Mouse (Mus musculus) cerebellum, adult 9-10 months (tissue): ENCODE results near the gene Lhfp.

Experiments used
- DNase-seq: peaks from one replicate; pipeline ENCODE4 v3.0.0; 2022

Gene Lhfp

DNA sequence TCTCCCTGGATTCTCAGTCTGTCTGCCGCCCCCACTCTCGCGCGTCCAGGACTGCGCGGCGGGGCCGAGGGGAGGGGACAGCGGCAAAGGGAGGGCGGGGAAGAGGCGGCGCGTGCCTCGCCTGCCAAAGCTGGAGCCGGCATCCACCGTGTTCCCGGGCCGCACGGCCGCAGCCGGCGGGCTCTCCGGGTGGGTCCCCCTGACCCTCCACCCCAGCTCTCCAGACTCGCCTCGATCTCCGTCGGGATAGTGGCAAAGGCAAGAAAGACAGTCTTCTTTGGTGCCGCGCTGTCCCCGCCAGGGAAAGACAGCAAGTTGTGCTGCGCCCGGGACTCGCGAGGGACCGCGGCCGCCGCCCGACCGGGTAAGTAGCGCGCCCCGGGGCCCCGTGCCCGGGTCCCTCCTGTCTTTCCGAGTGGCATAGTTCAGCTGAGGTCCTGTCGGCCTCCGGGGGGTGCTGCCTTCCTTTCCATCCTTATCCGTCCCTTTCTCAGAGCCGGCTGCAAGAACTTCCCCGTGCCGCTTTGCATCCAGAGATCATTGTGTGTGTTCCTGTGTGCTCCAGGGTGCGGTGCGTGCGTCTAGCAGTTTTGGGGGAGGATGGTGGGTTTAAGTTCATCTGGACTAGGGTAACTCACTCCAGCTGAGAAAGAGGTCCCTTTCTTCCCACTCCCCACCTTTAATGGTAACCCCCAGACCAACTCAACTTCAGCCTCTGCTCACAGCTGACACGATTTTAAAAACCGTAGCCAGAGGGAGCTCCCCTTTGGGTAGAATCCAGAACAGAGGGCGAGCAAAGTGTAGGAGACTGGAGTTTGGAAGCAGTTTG is at the start of gene Lhfp:
TSS of gene Lhfp (plus strand) at position 118 of the 829 bp plus-strand sequence.
- peak; percentile 71 for DNase-seq

DNA sequence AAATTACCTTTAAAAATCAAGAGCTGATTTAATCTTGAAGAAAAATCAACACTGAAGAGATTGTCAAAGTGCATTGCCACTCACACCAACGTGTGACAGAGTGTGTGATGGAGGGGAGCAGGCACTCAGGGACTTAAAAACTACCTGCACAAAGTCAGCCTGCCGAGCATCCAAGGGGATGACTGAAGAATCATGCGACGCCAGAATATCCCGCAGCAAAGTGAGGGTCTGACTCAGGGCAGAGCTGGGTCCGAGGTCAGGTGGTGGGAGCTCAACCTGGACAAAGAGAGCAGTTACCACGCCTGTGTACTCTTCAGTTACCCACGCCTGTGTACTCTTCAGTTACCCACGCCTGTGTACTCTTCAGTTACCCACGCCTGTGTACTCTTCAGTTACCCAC is 48.0 kb upstream of the Lhfp start:
- no peak for DNase-seq

DNA sequence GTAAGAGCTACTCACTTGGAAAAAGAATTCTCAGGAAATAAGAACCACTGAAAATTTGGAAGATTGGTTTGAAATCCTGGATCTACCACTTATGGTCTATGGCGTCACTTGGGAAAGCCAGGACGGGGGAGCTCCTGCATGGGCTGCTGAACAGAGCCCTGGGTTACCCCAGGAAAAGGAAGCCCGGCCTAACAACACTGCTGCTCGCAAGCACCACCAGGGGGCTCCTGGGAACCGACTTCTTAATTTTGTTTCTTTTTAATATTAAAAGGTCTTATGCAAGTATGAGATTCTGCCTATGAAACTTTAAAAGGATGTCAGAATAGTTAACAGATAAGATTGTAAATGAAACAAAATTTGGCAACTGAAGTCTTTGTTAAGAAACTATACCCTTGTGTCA is 46.7 kb upstream of the Lhfp start:
- no peak for DNase-seq

DNA sequence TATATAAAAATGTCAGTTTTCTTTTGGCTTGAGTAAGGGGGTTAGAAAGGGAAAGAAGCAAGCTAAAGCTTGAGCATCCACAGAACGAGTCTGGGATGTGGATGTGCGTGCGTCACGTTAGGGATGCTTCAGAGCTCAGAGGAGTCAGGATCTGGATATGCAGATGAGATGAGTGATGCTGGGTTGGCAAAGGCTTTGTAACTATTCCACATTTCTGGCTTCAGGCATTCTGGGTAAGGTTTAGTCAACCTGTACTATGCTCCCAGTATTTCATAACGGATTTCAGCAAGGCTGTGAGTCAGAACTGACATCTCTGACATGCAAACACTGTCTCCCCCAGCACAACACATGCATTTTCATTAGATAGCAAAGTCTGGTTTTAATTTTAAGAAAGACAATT is 44.7 kb upstream of the Lhfp start:
- DNase-seq: no peak

DNA sequence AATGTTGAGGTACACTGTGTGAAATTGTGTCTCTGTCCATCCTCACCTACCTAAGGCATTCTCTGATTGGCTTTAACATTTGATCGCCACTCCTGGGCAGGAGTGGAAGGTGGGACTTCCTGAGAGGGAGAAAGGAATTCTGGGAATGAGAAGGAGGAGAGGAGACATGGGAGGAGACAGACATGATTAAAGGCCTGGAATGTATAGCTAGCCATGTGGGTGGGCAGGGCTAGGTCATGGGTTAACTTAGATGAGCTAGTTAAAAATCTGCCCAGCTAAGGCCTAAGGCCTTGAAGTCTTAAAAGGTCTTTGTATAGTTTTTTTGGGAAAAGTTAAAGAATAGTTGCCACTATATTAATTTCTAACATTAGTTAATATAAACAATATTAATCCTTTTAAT is 43.9 kb upstream of the Lhfp start:
- DNase-seq: no peak

DNA sequence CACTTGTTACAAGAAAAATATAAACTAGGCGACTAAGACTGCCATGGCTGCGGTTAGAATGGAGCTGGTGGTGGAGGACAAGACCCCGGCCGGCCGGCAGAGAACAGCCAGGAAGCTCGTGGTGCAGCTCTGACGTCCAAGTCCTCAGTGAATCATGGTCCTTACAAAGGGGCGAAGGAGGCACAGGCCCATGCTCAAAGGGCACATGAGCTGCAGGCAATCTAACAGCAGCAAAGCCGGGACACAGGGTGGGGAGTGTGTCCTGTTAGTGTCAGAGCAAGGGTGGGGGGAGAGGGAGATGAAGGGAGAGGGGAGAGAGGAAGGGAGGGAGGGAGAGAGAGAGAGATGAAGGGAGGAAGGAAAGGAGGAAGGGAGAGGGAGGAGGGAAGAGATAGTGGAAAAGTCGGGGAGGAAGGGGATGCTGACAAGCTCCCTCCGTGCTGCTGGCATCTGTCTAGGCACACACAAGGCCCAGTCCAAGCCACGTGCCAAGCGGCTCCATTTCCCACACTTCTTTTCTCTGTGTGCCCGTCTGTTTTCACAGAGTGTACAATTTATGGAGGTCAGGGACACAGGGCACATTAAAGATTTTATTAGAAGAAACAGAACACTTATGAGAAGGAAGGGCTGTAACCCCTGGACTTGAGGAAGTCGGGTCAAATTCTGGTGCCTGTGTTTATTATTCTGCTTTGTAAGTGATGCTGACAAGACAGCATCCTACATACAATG is 42.1 kb upstream of the Lhfp start:
- DNase-seq: no peak

DNA sequence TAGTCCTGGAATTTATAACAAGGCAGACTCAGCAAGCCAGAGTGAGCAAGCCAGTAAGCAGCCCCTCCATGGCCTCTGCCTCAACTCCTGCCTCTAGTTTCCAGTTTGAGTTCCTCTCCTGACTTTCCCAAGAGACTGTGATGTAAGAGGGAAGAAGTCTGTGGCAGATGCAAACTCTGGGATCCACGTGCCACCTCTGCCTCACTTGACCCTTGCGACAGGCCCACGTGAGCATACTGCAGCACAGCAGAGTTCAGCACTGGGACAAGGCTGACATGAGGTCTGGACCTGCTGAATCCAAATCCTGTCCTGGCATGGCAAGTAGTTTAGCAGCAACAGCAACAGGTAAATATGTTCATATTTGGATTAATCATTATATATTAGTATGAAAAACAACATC is 41.3 kb upstream of the Lhfp start:
- DNase-seq: no peak

DNA sequence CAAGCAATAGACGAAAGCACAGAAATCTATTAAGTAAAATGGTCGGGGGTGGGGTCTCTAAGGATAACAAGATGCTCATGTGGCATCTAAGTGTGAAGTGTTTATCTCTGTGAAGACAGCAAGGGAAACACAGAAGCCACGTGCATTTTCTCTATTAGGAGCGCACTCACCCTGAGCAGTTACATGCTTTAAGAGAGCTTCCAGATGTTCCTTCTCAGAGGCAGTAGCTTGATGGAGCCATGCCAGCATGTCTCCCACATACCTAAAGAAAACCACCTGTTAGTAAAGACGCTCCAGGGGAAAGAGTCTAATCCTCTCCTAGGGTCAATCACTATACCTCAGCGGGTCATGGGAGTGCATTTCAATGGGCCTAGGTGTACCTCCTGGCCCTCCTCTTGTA is 39.3 kb upstream of the Lhfp start:
- DNase-seq: no peak

DNA sequence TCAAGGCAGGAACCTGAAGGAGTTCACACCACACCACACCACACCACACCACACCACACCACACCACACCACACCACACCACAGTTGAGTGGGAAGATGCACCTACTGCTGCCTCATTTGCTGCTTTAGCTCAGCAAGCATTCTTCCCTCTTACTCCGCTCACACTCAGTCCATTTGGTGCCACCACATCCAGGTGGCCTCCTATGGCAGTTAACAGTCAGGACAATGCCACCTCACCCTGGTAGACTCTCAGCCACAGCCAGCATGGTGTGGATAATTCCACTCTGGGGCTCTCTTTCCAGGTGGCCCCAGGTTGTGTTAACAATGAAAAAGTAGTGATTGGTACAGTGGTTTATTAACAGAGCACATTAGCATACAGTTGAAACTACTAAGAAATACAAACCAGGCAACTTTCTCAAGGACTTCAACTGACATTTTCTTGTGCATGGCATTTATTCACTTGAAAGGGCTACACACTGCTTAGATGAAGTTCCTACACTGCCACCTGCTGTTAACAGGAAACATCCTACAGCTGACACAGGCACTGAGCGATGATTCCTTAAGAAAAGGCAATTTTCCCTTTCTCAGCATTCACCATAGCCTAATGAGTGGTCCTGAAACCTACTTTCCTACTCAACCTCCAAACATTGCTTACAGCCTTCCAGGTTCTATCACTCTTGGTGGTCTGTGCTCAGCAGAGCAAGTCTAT is 36.8 kb upstream of the Lhfp start:
- no peak for DNase-seq

DNA sequence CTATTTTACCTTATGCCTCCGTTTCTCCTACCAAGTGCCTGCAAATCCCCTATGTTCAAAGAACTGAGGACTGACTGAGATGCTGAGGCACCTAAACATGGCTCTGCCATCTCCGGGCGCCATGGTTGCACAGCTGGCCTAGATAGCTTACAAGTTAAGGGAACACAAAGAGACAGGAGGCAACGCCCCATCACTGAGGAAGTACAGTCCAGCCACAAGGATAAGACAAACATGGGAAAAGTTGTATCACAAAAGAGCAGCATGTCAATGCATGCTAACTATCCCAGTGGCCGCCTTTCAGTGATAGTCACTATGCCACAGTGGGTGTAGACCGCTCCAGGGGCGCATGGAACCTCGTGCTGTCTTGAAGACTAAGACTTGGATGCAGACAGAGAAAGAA is 33.9 kb upstream of the Lhfp start:
- no peak for DNase-seq

DNA sequence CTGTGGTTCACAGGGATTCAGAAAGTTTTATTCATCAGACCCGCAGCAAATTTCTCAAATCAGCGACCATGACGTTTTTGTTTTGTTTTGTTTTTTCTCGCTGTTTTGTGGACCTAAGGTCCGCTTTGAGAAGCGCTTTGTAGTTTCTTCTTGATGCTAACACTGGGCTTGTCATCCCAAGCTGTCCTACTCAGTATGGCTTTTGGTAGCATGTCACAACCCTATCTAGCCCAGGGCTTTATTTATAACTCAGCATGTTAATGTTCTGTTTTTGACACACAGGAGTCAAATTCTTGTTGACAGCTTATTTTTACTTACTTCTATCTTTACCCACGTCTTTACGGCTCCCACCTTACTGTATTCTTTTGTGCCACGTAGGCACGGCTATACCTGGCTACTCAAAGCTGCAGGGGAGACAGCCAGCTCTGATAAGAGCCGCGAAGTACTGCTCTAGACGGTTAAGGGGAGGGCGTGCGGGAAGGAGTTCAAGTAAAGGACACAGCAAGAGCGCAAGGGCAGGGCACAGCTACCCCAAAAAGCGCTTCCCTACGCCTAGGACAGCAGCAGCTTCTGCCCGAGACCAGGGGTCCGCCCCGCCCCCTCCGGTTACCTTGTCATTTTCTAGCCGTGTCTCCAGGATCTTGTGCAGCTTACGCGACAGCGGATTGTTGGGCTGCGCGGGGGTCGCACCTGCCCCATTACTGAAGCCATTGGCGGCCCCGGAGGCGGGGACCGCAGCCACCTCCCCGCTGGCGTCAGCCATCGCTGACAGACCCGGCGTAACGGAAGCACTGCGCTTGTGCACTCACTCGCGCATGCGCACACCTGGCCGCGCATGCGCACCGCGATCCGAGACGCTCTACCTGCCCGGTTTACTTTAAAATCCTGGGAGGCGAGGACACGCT is 24.6 kb upstream of the Lhfp start, which contains the start of gene Cog6:
TSS of gene Cog6 (minus strand) at position 802 of the 905 bp plus-strand sequence.
- peak; percentile 89 for DNase-seq

DNA sequence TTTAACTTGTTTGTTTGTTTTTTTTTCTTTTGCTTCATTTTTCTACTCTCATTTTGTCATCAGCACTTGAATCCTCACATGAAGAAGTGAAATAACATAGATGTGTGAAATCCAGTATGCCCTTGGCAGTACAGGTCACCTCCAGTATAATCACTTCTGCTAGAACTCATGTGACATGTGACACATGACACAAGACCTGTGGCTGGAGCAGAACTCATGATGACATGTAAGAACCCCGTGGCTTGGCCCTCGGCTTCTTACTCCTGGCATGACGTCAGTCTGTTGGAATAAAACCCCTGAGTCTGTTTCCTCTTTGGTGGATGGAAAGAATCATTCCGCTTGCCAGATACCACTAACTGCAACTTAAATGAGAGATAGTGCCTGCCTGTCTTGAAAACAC is 14.0 kb upstream of the Lhfp start:
- no peak for DNase-seq

DNA sequence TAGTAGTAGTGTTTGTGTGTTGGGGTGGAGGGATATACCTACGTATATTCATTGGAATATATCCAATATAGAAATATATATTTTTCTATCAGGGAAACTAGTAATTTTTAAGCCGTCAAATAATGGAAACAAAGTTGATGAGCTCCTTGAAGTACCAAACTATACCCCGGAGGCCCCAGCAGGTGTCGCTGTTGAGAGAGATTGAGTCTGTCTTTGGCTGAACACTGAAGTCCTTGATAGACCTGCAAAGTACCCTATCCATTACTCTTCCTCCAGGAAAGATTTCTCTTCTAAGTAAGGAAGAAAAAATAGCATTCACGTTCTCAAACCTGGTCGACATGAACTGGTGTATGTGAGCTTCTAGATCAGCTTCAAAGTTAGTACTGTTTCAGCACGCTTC is 12.3 kb upstream of the Lhfp start:
- DNase-seq: peak; percentile 82

DNA sequence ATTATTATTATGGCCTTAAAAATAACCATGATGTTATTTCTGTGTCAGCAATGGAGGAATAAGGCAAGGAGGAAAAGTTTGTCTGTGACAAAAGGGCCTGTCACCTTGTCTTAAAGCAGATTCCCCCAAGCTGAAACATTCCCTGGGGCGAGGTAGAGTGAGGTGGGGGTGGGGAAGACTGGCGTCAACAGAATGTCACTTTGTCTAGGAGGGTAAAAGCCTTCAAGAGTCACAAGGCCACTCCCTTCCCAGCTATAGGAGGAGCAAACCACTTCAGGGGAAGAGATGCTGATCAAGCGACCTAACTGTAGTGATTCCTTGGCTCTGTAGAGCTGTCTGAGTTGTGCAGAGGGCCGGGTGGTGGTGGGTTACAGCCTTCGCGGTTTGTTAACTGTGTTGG is 9.7 kb upstream of the Lhfp start:
- no peak for DNase-seq

DNA sequence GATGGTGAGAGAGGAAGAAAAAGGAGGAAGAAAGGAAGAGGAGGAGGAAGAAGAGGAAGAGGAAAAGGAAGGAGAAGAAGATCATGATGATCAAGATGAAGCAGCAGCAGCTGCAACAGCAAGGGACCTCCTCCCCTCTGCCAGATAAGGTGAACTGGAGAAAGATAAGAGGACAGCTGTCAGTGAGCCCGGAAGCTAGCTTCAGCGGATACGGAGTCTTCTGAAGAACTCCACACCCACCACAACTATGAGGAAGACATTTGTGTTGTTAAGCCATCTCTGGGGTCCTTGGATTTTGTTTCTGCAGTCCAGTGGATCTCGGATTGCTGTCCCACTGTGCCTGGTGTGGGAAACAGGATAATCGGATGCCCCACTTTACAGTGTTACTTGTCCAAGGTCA is 8.9 kb upstream of the Lhfp start:
- DNase-seq: no peak

DNA sequence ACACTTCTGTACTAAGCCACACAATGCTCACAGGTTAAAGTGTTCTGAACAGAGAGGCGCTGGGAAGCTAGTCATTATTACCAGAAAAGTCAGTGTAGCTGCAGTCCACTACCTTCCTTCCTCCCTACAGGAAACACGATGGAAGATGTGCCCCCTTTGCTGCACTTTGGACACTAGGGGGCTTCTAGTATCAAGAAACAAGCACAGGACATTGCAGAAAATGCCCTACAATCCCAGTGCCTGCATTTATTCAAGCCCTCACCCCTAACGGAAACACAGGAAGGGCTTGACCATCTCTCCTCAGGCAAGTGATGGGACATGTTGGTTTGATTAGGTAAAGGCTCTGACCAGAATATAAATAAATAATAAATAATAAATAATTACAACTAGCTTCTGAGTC is 7.9 kb upstream of the Lhfp start:
- peak; percentile 71 for DNase-seq

DNA sequence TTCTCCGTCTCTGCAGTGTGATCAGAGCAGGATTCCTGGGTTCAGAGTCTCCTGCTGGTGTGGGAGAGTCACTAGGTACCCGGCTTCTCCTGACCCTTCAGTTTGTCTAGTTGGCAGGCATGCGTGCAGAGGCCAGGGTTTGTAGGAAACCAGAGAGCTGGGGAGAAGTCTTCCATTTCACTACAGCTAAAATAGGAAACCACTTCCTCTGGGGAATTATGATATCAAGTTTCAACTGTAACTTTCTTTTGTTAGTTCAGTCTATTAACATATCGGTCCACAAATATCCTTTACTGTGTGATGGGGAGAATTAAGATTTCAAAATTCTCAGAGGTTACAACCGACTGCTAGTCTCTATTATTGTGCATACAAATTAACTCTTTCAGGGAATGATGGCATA is 5.3 kb upstream of the Lhfp start:
- no peak for DNase-seq

DNA sequence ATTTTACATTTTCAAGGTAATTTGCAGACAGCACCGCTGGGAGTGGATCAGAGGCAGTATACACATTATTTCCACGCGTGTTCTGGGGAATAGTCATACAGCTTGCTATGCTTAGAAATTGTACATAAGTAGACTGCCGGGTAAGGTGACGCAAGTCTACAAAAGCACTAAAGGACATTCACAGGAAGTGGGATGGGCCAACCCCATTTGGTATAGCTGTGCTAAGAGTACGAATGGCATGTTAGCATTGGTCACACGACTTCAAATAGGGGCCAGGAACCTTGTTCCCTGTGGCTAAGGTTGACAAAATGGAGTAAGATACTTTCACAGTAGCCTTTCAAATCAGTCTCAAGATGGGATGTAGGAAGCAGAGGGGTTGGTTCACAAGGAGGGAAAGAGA is 4.4 kb upstream of the Lhfp start:
- DNase-seq: no peak

DNA sequence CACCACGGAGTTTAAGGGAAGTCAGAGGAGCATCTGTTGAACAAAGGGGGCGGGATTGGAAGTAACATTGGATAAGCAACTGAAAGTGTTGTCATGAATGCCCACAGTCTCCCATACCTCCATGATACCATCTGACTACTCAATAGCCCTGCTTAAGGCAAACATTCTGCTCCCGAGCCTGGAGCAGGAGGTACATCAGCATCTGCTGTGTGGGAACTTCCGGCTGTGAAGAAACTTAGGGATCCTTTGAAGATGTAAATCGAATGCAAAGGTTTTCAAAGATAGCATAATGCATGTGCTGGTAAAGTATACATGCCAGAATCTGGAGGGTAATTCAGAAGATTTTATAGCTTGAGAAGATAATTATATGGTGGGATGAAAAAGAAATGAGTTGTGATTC is 2.4 kb upstream of the Lhfp start:
- DNase-seq: no peak

DNA sequence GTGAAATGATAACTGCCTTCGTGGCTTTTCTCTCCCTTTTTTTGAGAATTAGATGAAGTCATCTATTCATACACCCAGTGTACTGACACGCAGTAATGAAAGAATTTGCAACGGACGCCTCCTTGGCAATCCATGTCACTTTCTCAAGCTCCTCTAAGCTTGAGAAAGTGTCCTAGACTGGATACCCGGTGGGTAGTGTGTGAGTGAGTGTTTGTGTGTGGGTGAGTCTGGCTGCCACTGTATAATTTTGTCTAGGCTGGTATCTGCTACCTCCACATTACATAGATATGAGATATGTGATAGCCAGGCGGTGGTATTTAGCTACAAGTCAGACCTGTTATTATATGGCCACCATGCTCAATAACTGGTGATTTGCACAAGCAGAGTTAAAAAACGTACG is 1.6 kb upstream of the Lhfp start:
- DNase-seq: peak; percentile 20

DNA sequence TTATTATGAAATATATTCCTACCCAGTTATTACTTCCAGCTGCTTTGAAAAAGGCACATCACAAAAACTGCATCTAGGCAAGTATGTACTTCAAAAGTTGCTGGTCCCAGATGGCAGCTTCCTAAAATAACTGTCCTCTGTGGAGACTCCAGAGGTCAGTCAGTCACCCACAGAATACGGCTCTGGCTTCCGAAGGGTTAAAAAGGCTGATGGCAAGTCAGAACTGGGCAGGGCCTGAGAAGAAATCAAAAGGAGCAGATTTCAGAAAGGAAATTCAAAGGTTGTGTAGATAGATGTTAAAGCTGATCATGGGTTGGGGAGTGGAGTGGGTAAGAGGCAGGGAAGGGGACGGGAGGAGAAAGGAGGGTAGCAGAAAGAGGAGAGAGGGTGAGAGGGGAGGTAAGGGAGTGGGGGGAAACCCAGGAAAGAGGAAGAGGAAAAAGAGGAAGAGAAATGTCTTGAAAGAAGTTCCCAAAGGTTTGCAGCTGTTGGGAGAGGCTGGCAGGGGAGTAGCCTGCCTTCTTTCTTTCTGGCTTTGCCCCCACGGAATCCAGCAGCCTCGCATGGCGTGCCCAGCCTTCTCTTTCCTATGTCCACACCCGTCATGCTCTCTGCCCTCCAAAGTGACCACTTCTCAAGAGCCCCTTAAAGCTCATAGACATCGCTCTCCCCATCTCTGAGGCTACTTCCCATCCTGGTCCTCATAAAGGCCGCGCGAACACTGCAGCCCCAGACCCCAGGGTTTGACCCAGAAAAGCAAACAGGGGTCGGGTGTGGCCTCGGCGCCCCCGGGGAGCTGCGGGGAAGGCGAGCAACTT is 526 bp upstream of the Lhfp start:
- peak; percentile 36 for DNase-seq

DNA sequence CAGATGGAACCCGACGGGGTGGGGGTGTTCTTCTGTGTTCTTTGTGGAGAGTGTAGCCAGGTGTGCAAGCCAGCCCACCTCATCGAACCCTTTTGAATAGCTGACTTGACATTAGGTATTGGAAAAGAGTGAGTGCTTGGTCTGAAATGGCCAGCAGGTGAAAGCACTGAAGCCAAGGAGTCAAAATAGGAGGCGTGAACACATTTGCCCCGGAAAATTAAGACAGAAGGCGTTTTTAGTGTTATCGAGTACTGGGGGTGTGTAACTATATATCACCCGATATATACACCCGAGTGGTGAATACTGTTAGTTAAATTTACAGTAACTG is 876 bp downstream of the Lhfp start:
- DNase-seq: peak; percentile 72
